Mouse (Mus musculus) MEL (cell line): ENCODE results near the gene Cetn3.

Source experiments
- CHD1 ChIP-seq: IDR thresholded peaks from 2 replicates; pipeline ENCODE4 v1.6.1; 2012; ENCODE audit warnings: low read depth, mild to moderate bottlenecking, inconsistent platforms, low read length, improper control_type of control experiment
- CTCF ChIP-seq, 3 experiments: IDR thresholded peaks in 2 of 3; conservative IDR thresholded peaks in 1 of 3; 2 replicates each; pipeline ENCODE4 v1.5.1; 2011 to 2012; ENCODE audit warnings: low read length in 3 of 3, low read depth in 2 of 3, mild to moderate bottlenecking in 2 of 3, improper control_type of control experiment in 1 of 3, inconsistent platforms in 1 of 3, mixed read lengths in 1 of 3, moderate library complexity in 1 of 3; ENCODE audit not compliant: control insufficient read depth in 1 of 3, insufficient read depth in 1 of 3, poor library complexity in 1 of 3, severe bottlenecking in 1 of 3
- E2F4 ChIP-seq: IDR thresholded peaks from 2 replicates; pipeline ENCODE4 v1.6.1; 2011; ENCODE audit warnings: low read depth, low read length, improper control_type of control experiment, borderline replicate concordance
- EP300 ChIP-seq, 2 experiments: IDR thresholded peaks; 2 replicates each; pipeline ENCODE4 v1.6.1; 2011; ENCODE audit warnings: improper control_type of control experiment in 2 of 2, low read length in 2 of 2, low read depth in 1 of 2, mild to moderate bottlenecking in 1 of 2
- ETS1 ChIP-seq: IDR thresholded peaks from 2 replicates; pipeline ENCODE4 v1.6.1; 2012; ENCODE audit warnings: low read depth, mild to moderate bottlenecking, inconsistent platforms, low read length, improper control_type of control experiment, moderate library complexity
- MAX ChIP-seq: IDR thresholded peaks from 2 replicates; pipeline ENCODE4 v1.6.1; 2011; ENCODE audit warnings: low read length, improper control_type of control experiment
- MAZ ChIP-seq: IDR thresholded peaks from 2 replicates; pipeline ENCODE4 v1.6.1; 2012; ENCODE audit warnings: low read depth, mild to moderate bottlenecking, inconsistent platforms, low read length, improper control_type of control experiment
- MXI1 ChIP-seq: IDR thresholded peaks from 2 replicates; pipeline ENCODE4 v1.6.1; 2011; ENCODE audit warnings: mild to moderate bottlenecking, low read depth, low read length, improper control_type of control experiment
- POLR2A ChIP-seq, 2 experiments: IDR thresholded peaks; 2 replicates each; pipeline ENCODE4 v1.6.1; 2011 to 2012; ENCODE audit warnings: low read length in 2 of 2, mild to moderate bottlenecking in 2 of 2, control low read depth in 1 of 2, improper control_type of control experiment in 1 of 2, low read depth in 1 of 2, moderate library complexity in 1 of 2; ENCODE audit not compliant: control insufficient read depth in 1 of 2, insufficient read depth in 1 of 2, poor library complexity in 1 of 2
- POLR2AphosphoS2 ChIP-seq: IDR thresholded peaks from 2 replicates; pipeline ENCODE4 v1.6.1; 2011; ENCODE audit warnings: low read length, improper control_type of control experiment
- POLR2AphosphoS5 ChIP-seq: IDR thresholded peaks from 2 replicates; pipeline ENCODE4 v1.6.1; 2012; ENCODE audit warnings: low read depth, borderline replicate concordance, mild to moderate bottlenecking, inconsistent platforms, low read length, moderate library complexity, mixed read lengths
- USF1 ChIP-seq: IDR thresholded peaks from 2 replicates; pipeline ENCODE4 v1.6.1; 2014; ENCODE audit warnings: low read depth, mild to moderate bottlenecking, inconsistent platforms, low read length, improper control_type of control experiment, moderate library complexity
- USF2 ChIP-seq, 2 experiments: IDR thresholded peaks; 2 replicates each; pipeline ENCODE4 v1.6.1; 2011 to 2012; ENCODE audit warnings: improper control_type of control experiment in 2 of 2, low read length in 2 of 2, borderline replicate concordance in 1 of 2, inconsistent platforms in 1 of 2, low read depth in 1 of 2, mild to moderate bottlenecking in 1 of 2; ENCODE audit not compliant: insufficient read depth in 1 of 2
- ZNF384 ChIP-seq: IDR thresholded peaks from 2 replicates; pipeline ENCODE4 v1.6.1; 2012; ENCODE audit warnings: low read depth, mild to moderate bottlenecking, inconsistent platforms, low read length, improper control_type of control experiment

GRCm38 (mm10) chr13:81790160-81790559, 7.3 kb downstream of the Cetn3 start:
- no peak for TF ChIP-seq EP300 (IDR thresholded peaks at IDR 0.05; ENCODE audit: low read depth in 1 of 2, low read length in 2 of 2)
- TF ChIP-seq CTCF (IDR thresholded peaks at IDR 0.05 in 2 of 3, conservative IDR thresholded peaks at IDR 0.05 in 1 of 3; ENCODE audit: control insufficient read depth in 1 of 3, insufficient read depth in 1 of 3, low read depth in 2 of 3, low read length in 3 of 3, poor library complexity in 1 of 3, severe bottlenecking in 1 of 3), result no peak
- no peak for TF ChIP-seq ZNF384
- no peak for TF ChIP-seq ETS1
- no peak for TF ChIP-seq E2F4
- no peak for TF ChIP-seq POLR2AphosphoS5
- TF ChIP-seq USF1, result no peak
- TF ChIP-seq USF2 (IDR thresholded peaks at IDR 0.05; ENCODE audit: borderline replicate concordance in 1 of 2, insufficient read depth in 1 of 2, low read depth in 1 of 2, low read length in 2 of 2), result no peak
- TF ChIP-seq POLR2AphosphoS2, result no peak
- TF ChIP-seq MAX, result no peak
- TF ChIP-seq MAZ, result no peak
- no peak for TF ChIP-seq CHD1
- TF ChIP-seq MXI1, result no peak
- no peak for TF ChIP-seq POLR2A (IDR thresholded peaks at IDR 0.05; ENCODE audit: control insufficient read depth in 1 of 2, insufficient read depth in 1 of 2, low read depth in 1 of 2, low read length in 2 of 2, poor library complexity in 1 of 2)
